Mouse (Mus musculus) B cell, adult 62 days (primary cell): ENCODE data around the gene Spata33. TPM values are rescaled to one million over a fixed set of nuclear protein-coding genes. Genes with fewer than 3 reads are reported as not detected.

Experiments used
- total RNA-seq: library from RNA; stranded (reverse); gene quantifications from 4 replicates; pipeline ENCODE4 v1.2.4, GENCODE M21; 2023

The Spata33 gene
- total RNA-seq: 0.18 to 0.56 TPM in 2 of 4 replicates, not detected in the others

GRCm38 (mm10) chr8:123212321-123213117 lies at the start of gene Spata33, which contains the start of gene Chmp1a:
TSS of gene Spata33 (plus strand) at chr8:123212832.
TSS of gene Chmp1a (minus strand) at chr8:123212763.

DNA sequence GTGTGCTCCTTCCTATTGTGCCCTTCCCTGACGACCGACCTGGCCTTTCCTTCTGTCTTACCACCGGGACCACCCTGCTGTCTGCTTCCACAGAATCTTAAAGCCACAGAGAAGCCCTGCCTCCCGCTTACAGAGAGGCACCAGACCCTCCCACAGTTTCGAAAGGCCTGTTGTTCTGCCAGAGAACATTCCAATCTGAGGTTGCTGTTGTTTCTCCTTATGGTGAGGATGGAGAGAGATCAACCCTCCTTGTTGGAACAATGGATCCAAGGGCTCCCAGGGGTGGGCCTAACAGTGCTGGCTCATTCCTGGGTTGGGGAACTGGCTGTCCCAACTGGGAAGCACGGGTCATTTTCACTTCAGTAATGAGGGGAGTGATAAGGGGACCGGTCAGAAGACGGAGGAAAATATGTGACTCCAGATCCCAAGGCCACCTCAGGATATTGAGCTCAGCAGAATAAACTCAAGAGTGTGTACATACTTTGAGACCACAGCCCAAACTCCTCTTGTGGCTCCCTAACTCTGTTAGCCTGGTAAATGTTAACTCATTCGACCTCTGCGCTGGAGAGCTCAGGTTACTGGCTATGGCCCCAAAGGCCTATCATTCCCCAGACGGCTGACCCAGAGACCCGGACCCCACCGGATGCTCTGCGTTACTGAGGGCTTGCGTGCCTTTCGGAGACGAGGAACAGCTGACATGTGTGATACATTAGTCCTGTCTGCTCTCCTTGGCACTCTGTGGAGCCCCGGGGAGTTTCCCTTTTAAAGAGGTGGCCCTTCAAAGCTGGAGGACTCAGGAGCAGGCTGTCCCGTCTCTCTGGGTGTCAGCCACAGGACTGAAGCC lies 26.8 kb upstream of the Spata33 start, which contains the start of gene Dpep1:
Dpep1 (plus strand) TSS at position 677 of the 844 bp plus-strand sequence.

GRCm38 (mm10) chr8:123224278-123225266 lies 11.9 kb downstream of the Spata33 start, which contains the start of gene Cdk10:
TSS of gene Cdk10 (plus strand) at chr8:123224842.

GRCm38 (mm10) chr8:123235520-123236497 lies 23.2 kb downstream of the Spata33 start, which contains the start of gene Spata2l:
TSS of gene Spata2l (minus strand) at chr8:123236233.

DNA sequence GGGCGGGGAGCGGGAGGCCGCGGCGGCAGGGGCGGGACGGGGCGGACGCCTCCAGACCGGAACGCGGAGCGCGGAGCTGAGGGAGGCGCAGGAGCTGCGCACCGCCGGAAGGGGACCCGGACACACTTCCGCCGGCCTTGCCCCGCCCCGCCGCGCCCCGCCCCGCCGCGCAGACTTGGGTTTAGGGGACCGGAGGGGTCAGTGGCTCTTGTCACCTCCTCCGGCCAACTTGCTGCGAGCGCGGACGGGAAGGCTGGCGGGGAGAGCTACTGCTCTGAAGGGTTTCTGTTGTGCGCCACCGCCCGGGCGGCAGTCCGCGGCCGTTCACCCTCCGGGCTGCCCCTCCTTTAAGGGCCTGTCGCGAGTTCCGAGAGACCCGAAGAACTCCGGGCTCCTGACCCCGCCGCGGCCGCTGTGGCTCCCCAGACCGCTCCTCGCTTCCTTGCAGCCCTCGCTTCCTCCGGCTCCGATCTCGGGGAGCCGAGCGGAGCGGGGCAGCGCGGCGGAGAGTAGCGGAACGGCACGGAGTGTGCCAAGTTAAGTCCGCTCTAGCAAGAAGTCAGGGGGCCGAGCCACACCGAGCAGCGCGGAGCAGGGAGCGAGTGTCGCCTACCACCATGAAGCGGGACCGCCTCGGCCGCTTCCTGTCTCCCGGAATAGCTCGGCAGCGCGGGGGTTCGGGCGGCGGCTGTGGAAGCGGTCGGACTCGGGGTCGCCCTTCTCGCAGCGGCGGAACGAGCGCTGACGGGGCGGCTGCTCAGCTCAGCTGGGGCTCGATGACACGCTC lies 41.7 kb downstream of the Spata33 start, which contains the start of the genes Zfp276 and Vps9d1:
Zfp276 (plus strand) TSS at position 97 of the 787 bp plus-strand sequence.
Vps9d1 (minus strand) TSS at position 250 of the 787 bp plus-strand sequence.

Other genes starting within 250 kb of the Spata33 start
- gene Ankrd11, start 170.6 kb upstream of the Spata33 start, total RNA-seq: 257 to 289 TPM (median 276 TPM) in 4 replicates
- gene Spg7, start 149.9 kb upstream of the Spata33 start, total RNA-seq: 62.7 to 73.6 TPM (median 65.2 TPM) in 4 replicates
- 1,438 to 1,564 TPM (median 1,556 TPM) in 4 replicates for gene Rpl13, start 110.5 kb upstream of the Spata33 start, total RNA-seq
- not detected in 4 replicates for gene Cpne7, start 95.5 kb upstream of the Spata33 start, total RNA-seq
- gene Sult5a1, start 54.5 kb upstream of the Spata33 start, total RNA-seq: not detected in 4 replicates
- not detected in 4 replicates for gene Dpep1, start 26.6 kb upstream of the Spata33 start, total RNA-seq
- 61.9 to 67.8 TPM (median 65.2 TPM) in 4 replicates for gene Chmp1a, start 69 bp upstream of the Spata33 start, total RNA-seq
- gene Cdk10, start 12.0 kb downstream of the Spata33 start, total RNA-seq: 57.4 to 62.6 TPM (median 58.3 TPM) in 4 replicates
- gene Spata2l, start 23.4 kb downstream of the Spata33 start, total RNA-seq: 11.2 to 13.8 TPM (median 13.3 TPM) in 4 replicates
- gene Zfp276, start 41.4 kb downstream of the Spata33 start, total RNA-seq: 29.7 to 38.3 TPM (median 32.5 TPM) in 4 replicates
- gene Vps9d1, start 41.5 kb downstream of the Spata33 start, total RNA-seq: 33.3 to 38.8 TPM (median 36.4 TPM) in 4 replicates
- 85.7 to 89.4 TPM (median 85.9 TPM) in 4 replicates for gene Fanca, start 105.7 kb downstream of the Spata33 start, total RNA-seq
- gene Spire2, start 119.9 kb downstream of the Spata33 start, total RNA-seq: not detected in 4 replicates
- 258 to 306 TPM (median 267 TPM) in 4 replicates for gene Tcf25, start 160.9 kb downstream of the Spata33 start, total RNA-seq
- gene Mc1r, start 194.3 kb downstream of the Spata33 start, total RNA-seq: 0.14 to 0.21 TPM in 2 of 4 replicates, not detected in the others
- 0.38 to 2.1 TPM (median 0.61 TPM) in 3 of 4 replicates, not detected in the other for gene Tubb3, start 198.6 kb downstream of the Spata33 start, total RNA-seq
- 9.5 to 13.4 TPM (median 12.7 TPM) in 4 replicates for gene Def8, start 210.7 kb downstream of the Spata33 start, total RNA-seq